Mouse (Mus musculus): Measurements from ENCODE around the gene Gdf10. TPM values are rescaled to one million over a fixed set of nuclear protein-coding genes. Genes with fewer than 3 reads are reported as not detected.

Gdf10 gene
- polyA plus RNA-seq, 1 experiment from 2014 or later = 2.4 TPM

GRCm38 (mm10) chr14:33978604-33979059 lies 55.2 kb downstream of the Gdf10 start, which contains the start of gene Zfp488:
TSS of gene Zfp488 (minus strand) at chr14:33978764.
- under 1% methylated on average over 25 of the region's 25 CpGs for WGBS
- TF ChIP-seq CTCF (IDR thresholded peaks at IDR 0.05; ENCODE audit: low read depth) = no peak
- Histone ChIP-seq H3K9me3 (ENCODE audit: low read depth, low read length) (no peaks in the 10 kb centered on the region), H3K27me3 (ENCODE audit: insufficient read depth, low read length) (peaks cover 11% of the 10 kb centered on the region; the same call in 1 of the 2 replicates), H3K4me2 (peak within 1 kb of the TSS; percentile 69), H3K4me3 (ENCODE audit: low read depth, low read length) (peak within 1 kb of the TSS; percentile 30), H3K9ac (peak within 1 kb of the TSS; percentile 6; the same call in 1 of the 2 replicates), H3K36me3 (ENCODE audit: insufficient read depth) (no peaks in the 10 kb centered on the region), H3K4me1 (ENCODE audit: insufficient read depth) (no peaks in the 10 kb centered on the region), H3K27ac (ENCODE audit: low read depth) (no peak within 1 kb of the TSS)
- DNase-seq (peak; percentile 62), ATAC-seq (ENCODE audit: insufficient read depth) (peak; percentile 70; the same call in 1 of the 2 replicates)

Other genes starting within 250 kb of the Gdf10 start
- gene Gdf2, start 17.5 kb downstream of the Gdf10 start, polyA plus RNA-seq (2014; fragmentation: Nextera tagmentation; extraction: Ambion mirVana) = 0.05 TPM in 1 of 2 replicates, not detected in the other
- not detected in 2 replicates for gene Rbp3, start 30.4 kb downstream of the Gdf10 start, polyA plus RNA-seq (2014; fragmentation: Nextera tagmentation; extraction: Ambion mirVana)
- 0.05 TPM in 1 of 2 replicates, not detected in the other for gene Zfp488, start 55.2 kb downstream of the Gdf10 start, polyA plus RNA-seq (2014; fragmentation: Nextera tagmentation; extraction: Ambion mirVana)
- gene Gm30083, start 91.6 kb downstream of the Gdf10 start, polyA plus RNA-seq (2014; fragmentation: Nextera tagmentation; extraction: Ambion mirVana) = not detected in 2 replicates
- gene Gm5460, start 93.2 kb downstream of the Gdf10 start, polyA plus RNA-seq (2014; fragmentation: Nextera tagmentation; extraction: Ambion mirVana) = not detected in 2 replicates
- not detected in 2 replicates for gene Antxrl, start 129.1 kb downstream of the Gdf10 start, polyA plus RNA-seq (2014; fragmentation: Nextera tagmentation; extraction: Ambion mirVana)
- 2.4 TPM in 2 replicates for gene Anxa8, start 162.4 kb downstream of the Gdf10 start, polyA plus RNA-seq (2014; fragmentation: Nextera tagmentation; extraction: Ambion mirVana)
- gene A630023A22Rik, start 179.2 kb downstream of the Gdf10 start, polyA plus RNA-seq (2014; fragmentation: Nextera tagmentation; extraction: Ambion mirVana) = 0.30 TPM in 1 of 2 replicates, not detected in the other
- 0.05 and 0.08 TPM in 2 replicates for gene Npy4r, start 228.9 kb downstream of the Gdf10 start, polyA plus RNA-seq (2014; fragmentation: Nextera tagmentation; extraction: Ambion mirVana)